Mouse (Mus musculus) liver, embryonic 14.5 days (tissue): ENCODE measurements at regions not wholly inside any gene's neighbourhood (a gene's known extent, or its start where the extent isn't known, plus 50 kb on each side); places are given as distances from the start of the nearest gene placed in this dataset.

Experiments
- CTCF ChIP-seq: IDR thresholded peaks from 2 replicates; pipeline ENCODE4 v1.5.1; 2016; ENCODE audit warnings: antibody characterized with exemption, low read depth, control low read depth
- EP300 ChIP-seq: IDR thresholded peaks from 2 replicates; pipeline ENCODE4 v1.6.1; 2016; ENCODE audit warnings: antibody characterized with exemption, low read depth

DNA sequence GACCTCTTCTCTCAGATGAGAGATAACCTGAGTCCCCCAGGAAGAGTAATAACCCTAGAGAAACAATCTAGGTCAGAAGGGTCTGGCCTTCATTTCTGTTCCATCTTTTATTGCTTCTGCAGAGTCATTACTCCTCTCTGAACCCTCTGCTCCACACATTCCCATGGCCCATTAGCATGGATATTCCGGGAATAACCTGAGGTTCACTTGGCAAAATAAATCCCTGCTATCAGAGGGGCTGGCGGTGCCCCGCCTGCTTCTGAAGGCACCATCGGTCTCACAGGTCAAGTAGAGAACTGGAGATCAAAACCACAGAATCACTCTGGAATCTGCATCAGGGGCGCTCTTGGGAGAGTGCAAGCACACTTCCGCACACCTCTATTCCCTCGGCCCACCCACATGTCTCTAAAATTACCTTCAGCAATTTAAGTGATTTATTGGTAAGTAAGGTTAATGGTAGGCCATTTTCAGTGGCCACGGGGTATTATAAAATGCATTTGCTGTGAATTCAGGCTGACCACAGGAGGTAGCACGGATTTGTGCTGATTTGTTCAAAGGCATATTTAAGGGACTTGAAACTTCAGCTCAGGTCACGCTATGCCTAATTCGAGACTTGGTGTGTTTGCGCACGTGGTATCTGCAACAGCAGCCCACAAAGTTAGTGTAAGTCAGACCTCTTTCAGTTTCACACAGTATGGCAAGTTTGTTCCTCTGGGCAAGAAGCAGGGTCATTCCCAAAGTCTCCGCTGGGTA lies 243.4 kb upstream of the Adcy2 start:
- TF ChIP-seq CTCF (no peak), EP300 (no peak)
